In the genomic region with DNA sequence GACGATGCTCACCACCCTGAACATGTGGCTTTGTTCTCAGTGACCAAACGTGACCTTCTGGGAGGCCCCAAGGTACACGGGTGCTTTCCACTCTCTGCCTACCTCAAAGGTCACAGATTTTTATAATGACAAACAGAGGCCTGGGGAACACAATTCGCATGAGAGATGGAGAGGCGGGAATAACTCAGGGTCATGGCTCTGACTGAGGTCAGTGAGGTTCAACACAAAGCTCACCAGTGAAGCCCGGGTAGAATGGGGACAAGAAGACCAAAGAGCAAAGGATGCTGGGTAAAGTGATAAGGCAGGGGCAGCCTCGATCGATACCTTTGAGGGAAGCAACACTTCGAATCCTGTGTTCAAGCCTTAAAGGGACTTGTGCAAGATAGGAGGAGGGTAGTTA, we compare ENCODE assay signal across 19 mouse cellular contexts.
"Had no signal": no experiment of that assay in that cellular context is flagged by ENCODE, and none has a peak within 500 bp of the region (broad histone marks: within the 10 kb centered on the region; RNA-seq: fewer than 3 reads in every experiment).

No protein-coding gene starts in this region.

- H3K4me2 ChIP-seq: lung, embryonic 14.5 days; midbrain, embryonic 12.5 days; neural tube, embryonic 13.5 days; neural tube, embryonic 15.5 days; stomach, embryonic 15.5 days had no signal

- H3K27me3 ChIP-seq: midbrain, embryonic 12.5 days; neural tube, embryonic 13.5 days; neural tube, embryonic 15.5 days; stomach, embryonic 15.5 days had no signal

- ATAC-seq: midbrain, embryonic 16.5 days had no signal

- H3K36me3 ChIP-seq: neural tube, embryonic 15.5 days; stomach, embryonic 15.5 days had no signal

- H3K4me1 ChIP-seq: neural tube, embryonic 13.5 days; stomach, embryonic 15.5 days had no signal

- DNase-seq: lung, embryonic 14.5 days; lung, postnatal 10 days; lung, postnatal 4 days; midbrain, embryonic 14.5 days; retina, postnatal 1 day; right cerebral cortex, adult 18-20 months; right cerebral cortex, postnatal 25 days; right cerebral cortex, postnatal 4 days; thymus, adult 2 months; thymus, postnatal 25 days; thymus, postnatal 4 days had no signal

- H3K9ac ChIP-seq: lung, embryonic 14.5 days; midbrain, embryonic 12.5 days; neural tube, embryonic 13.5 days; neural tube, embryonic 15.5 days; stomach, embryonic 15.5 days had no signal

- H3K9me3 ChIP-seq: neural tube, embryonic 15.5 days; stomach, embryonic 15.5 days had no signal

- H3K27ac ChIP-seq: midbrain, embryonic 10.5 days; midbrain, embryonic 12.5 days; neural tube, embryonic 13.5 days; stomach, postnatal 0 days had no signal

- H3K4me3 ChIP-seq: midbrain, embryonic 10.5 days; midbrain, embryonic 12.5 days; myocyte; neural tube, embryonic 13.5 days; neural tube, embryonic 15.5 days; stomach, embryonic 15.5 days had no signal
